Mouse (Mus musculus) spleen, adult 2 months (tissue): ENCODE measurements around the gene Lnpk.

Experiments
- CTCF ChIP-seq: fragments of 200-500 bp; IDR thresholded peaks from 2 replicates; pipeline ENCODE4 v1.5.1; 2011; ENCODE audit warnings: mild to moderate bottlenecking, inconsistent platforms; ENCODE audit not compliant: insufficient read depth, insufficient read length, insufficient replicate concordance; ENCODE audit errors: extremely low read depth
- POLR2A ChIP-seq: fragments of 200-500 bp; IDR thresholded peaks from 2 replicates; pipeline ENCODE4 v1.6.1; 2011; ENCODE audit warnings: low read depth, low read length, inconsistent platforms

DNA sequence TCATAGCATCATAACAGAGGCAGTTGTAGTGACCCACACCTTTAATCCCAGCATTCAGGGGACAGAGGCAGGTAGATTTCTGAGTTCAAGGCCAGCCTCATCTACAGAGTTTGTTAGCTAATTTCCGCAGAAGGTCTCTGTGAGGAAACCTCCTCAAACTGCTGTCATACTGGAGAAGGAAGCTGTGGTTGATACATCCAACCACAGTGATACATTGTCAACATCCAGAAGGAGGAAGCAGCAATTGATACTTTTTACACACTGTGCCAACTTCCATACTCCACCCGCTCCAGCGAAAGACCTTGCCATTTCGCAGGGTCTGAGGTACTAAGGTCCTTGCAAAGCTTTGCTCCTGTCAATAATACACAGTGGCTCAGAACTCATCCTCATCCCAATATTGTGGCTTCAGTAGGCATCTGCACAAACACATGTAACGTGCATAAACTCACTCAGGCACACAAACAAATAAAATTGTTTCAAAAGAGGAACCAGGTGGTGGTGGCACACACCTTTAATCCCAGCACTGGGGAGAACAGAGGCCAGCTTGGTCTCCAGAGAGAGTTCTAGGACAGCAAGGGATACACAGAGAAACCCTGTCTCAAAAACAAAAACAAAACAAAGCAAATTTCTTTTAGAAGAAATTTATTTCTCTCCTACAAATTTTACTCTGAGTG lies 27.0 kb upstream of the Lnpk start:
- TF ChIP-seq CTCF (no peak), POLR2A (no peak)
